Mouse (Mus musculus) erythroblast, embryonic 14.5 days (primary cell): ENCODE measurements around the gene Zbtb18.

ENCODE experiments used
- GATA1 ChIP-seq: IDR thresholded peaks from 2 replicates; pipeline ENCODE4 v1.6.1; 2012; ENCODE audit warnings: low read length, inconsistent platforms, mixed read lengths
- TAL1 ChIP-seq: IDR thresholded peaks from 3 replicates; pipeline ENCODE4 v1.6.1; 2012; ENCODE audit warnings: low read length, inconsistent platforms, mixed read lengths

DNA sequence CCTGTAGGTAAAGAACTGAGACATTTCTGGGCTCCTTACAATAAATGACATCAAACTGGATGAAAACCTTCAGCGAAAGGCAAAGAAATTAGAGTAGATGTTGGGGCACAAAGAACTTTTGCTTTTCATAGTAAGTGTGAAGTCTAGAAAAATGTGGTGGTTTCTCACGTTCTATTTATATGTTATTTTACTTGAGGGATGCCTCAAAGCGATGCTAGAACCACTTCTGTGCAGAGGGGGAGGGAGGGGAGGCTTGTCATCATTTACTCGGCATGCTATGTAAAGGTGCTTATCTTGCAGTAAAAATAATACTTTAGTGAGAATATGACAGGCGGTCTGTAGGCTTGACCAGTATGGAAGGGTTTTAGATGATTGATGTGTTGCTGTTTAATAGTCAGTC lies 13.3 kb downstream of the Zbtb18 start:
- TF ChIP-seq GATA1 (no peak), TAL1 (no peak)
